ENCODE assay signal across 12 mouse cellular contexts in genomic region chr2:32627266-32628043, GRCm38 (mm10). TPM values are rescaled to one million over a fixed set of nuclear protein-coding genes. Genes with fewer than 3 reads are reported as not detected.
A peak's percentile ranks its signal among the peaks of the same experiment; 100 is the strongest.
DNase-seq lines count a peak whose midpoint lies in the region; ATAC-seq and TF ChIP-seq lines count a peak whose summit lies in the region.
"Had no signal": no experiment of that assay in that cellular context is flagged by ENCODE, and none has a peak within 500 bp of the region (broad histone marks: within the 10 kb centered on the region; RNA-seq: fewer than 3 reads in every experiment).

No protein-coding gene starts in this region.

- no peaks in the 10 kb centered on the region for H3K27me3 ChIP-seq in forebrain, postnatal 0 days (ENCODE audit: insufficient read depth, low read length)
- H3K27me3 ChIP-seq in forebrain, embryonic 10.5 days (ENCODE audit: poor library complexity, severe bottlenecking): no peaks in the 10 kb centered on the region
- H3K27me3 ChIP-seq in limb, embryonic 12.5 days: no peaks in the 10 kb centered on the region

- H3K4me3 ChIP-seq in forebrain, postnatal 0 days (ENCODE audit: low read depth, low read length): no peak overlapping the region
- H3K4me3 ChIP-seq in forebrain, embryonic 10.5 days: no peak overlapping the region
- H3K4me3 ChIP-seq in layer of hippocampus, adult 2 months: peak overlapping the region; percentile 46
- no peak overlapping the region for H3K4me3 ChIP-seq in limb, embryonic 12.5 days (replicated peaks)

- no peak for DNase-seq in forebrain, postnatal 0 days
- no peak for DNase-seq in forebrain, embryonic 10.5 days (ENCODE audit: extremely low spot score, low spot score)
- no peak for DNase-seq in layer of hippocampus, adult 2 months (ENCODE audit: low spot score in 2 of 2)
- DNase-seq in layer of hippocampus, adult 8-10 months (ENCODE audit: low spot score in 2 of 2): no peak
- DNase-seq in brain, adult 2 months (ENCODE audit: low read depth, low spot score): peak; percentile 39
- no peak for DNase-seq in Muller cell, postnatal 12 days (ENCODE audit: inconsistent ontology term)
- DNase-seq in gastrocnemius, postnatal 10 days: no peak

- TF ChIP-seq CTCF in forebrain, postnatal 0 days (IDR thresholded peaks at IDR 0.05; ENCODE audit: low read depth): 0 out of 2 replicates have a peak, but pooled peaks have one; percentile 7
- TF ChIP-seq CTCF in layer of hippocampus, adult 2 months (conservative IDR thresholded peaks at IDR 0.05): no peak

- peaks cover 27% of the 10 kb centered on the region for H3K4me1 ChIP-seq in forebrain, postnatal 0 days (ENCODE audit: insufficient read depth)
- peaks cover 81% of the 10 kb centered on the region for H3K4me1 ChIP-seq in forebrain, embryonic 10.5 days
- peaks cover 58% of the 10 kb centered on the region for H3K4me1 ChIP-seq in limb, embryonic 12.5 days (replicated peaks)

- ATAC-seq in forebrain, postnatal 0 days: no peak
- ATAC-seq in limb, embryonic 12.5 days (ENCODE audit: insufficient number of reproducible peaks, insufficient read depth, low FRiP score, low TSS enrichment, low read depth): no peak
- ATAC-seq: CD4-positive, CD25-positive, alpha-beta regulatory T cell, adult 4 months; forebrain, embryonic 14.5 days had no signal

- no peak overlapping the region for H3K9ac ChIP-seq in forebrain, postnatal 0 days
- peak overlapping the region; percentile 18; the same call in 1 of the 2 replicates for H3K9ac ChIP-seq in limb, embryonic 12.5 days (replicated peaks)

- H3K36me3 ChIP-seq in forebrain, postnatal 0 days (ENCODE audit: insufficient read depth): no peaks in the 10 kb centered on the region
- no peaks in the 10 kb centered on the region for H3K36me3 ChIP-seq in forebrain, embryonic 10.5 days (replicated peaks)
- no peaks in the 10 kb centered on the region for H3K36me3 ChIP-seq in limb, embryonic 12.5 days

- no peak overlapping the region for H3K4me2 ChIP-seq in forebrain, postnatal 0 days (ENCODE audit: low read depth)
- H3K4me2 ChIP-seq in limb, embryonic 12.5 days: peak overlapping the region; percentile 56; the same call in 1 of the 2 replicates

- 72% methylated on average over 20 of the region's 20 CpGs for WGBS in forebrain, postnatal 0 days
- 65% methylated on average over 20 of the region's 20 CpGs for WGBS in forebrain, embryonic 10.5 days
- WGBS in limb, embryonic 12.5 days: 58% methylated on average over 20 of the region's 20 CpGs

- no peaks in the 10 kb centered on the region for H3K9me3 ChIP-seq in forebrain, postnatal 0 days (ENCODE audit: low read length)
- H3K9me3 ChIP-seq in forebrain, embryonic 10.5 days: no peaks in the 10 kb centered on the region
- no peaks in the 10 kb centered on the region for H3K9me3 ChIP-seq in limb, embryonic 12.5 days

- no peak overlapping the region for H3K27ac ChIP-seq in forebrain, postnatal 0 days (ENCODE audit: low read depth, low read length)
- H3K27ac ChIP-seq in forebrain, embryonic 10.5 days: no peak overlapping the region; the same call in 1 of the 2 replicates
- H3K27ac ChIP-seq in layer of hippocampus, adult 2 months: peak overlapping the region; percentile 88
- 0 out of 2 replicates have a peak overlapping the region, but pooled peaks have one; percentile 7 for H3K27ac ChIP-seq in limb, embryonic 12.5 days

RNA-seq across cellular contexts. Expression of gene Ak1, which starts 5.9 kb away (rescaled TPM):
- total RNA-seq in forebrain, postnatal 0 days (2014; rRNA removed): 114 and 123 TPM in 2 replicates
- 119 and 123 TPM in 2 replicates for polyA plus RNA-seq in forebrain, postnatal 0 days (2015; fragmentation: Nextera tagmentation; extraction: Ambion mirVana)
- polyA plus RNA-seq in forebrain, embryonic 10.5 days (2016; fragmentation: Nextera tagmentation; extraction: Ambion mirVana): 17.8 and 20.2 TPM in 2 replicates
- 100 to 1,000 TPM; 120 to 123 TPM for total RNA-seq in layer of hippocampus, adult 2 months (2021)
- 100 to 1,000 TPM; 116 to 131 (median 119) TPM for total RNA-seq in layer of hippocampus, adult 8-10 months (2022)
- polyA plus RNA-seq in limb, embryonic 12.5 days (2016; fragmentation: Nextera tagmentation; extraction: Ambion mirVana): 34.3 and 34.4 TPM in 2 replicates
- 1,000 to 10,000 TPM; 1,275 to 1,593 TPM for total RNA-seq in gastrocnemius, postnatal 10 days (2021)
- polyA plus RNA-seq: CD4-positive, CD25-positive, alpha-beta regulatory T cell, adult 4 months had no signal

RNA-seq across cellular contexts. Expression of gene Eng, which starts 18.9 kb away (rescaled TPM):
- 8.2 and 14.7 TPM in 2 replicates for total RNA-seq in forebrain, postnatal 0 days (2014; rRNA removed)
- 19.3 and 22.1 TPM in 2 replicates for polyA plus RNA-seq in forebrain, postnatal 0 days (2015; fragmentation: Nextera tagmentation; extraction: Ambion mirVana)
- polyA plus RNA-seq in forebrain, embryonic 10.5 days (2016; fragmentation: Nextera tagmentation; extraction: Ambion mirVana): 24.5 and 24.7 TPM in 2 replicates
- 10 to 100 TPM; 16.4 to 19.7 TPM for total RNA-seq in layer of hippocampus, adult 2 months (2021)
- 10 to 100 TPM; 18.2 to 24.8 (median 18.7) TPM for total RNA-seq in layer of hippocampus, adult 8-10 months (2022)
- polyA plus RNA-seq in limb, embryonic 12.5 days (2016; fragmentation: Nextera tagmentation; extraction: Ambion mirVana): 24.7 and 25.7 TPM in 2 replicates
- 10 to 100 TPM; 49.5 to 54.7 TPM for total RNA-seq in gastrocnemius, postnatal 10 days (2021)
- polyA plus RNA-seq: CD4-positive, CD25-positive, alpha-beta regulatory T cell, adult 4 months had no signal

RNA-seq across cellular contexts. Expression of gene St6galnac6, which starts 27.9 kb away (rescaled TPM):
- 65.3 and 72.9 TPM in 2 replicates for total RNA-seq in forebrain, postnatal 0 days (2014; rRNA removed)
- 34.8 and 42.3 TPM in 2 replicates for polyA plus RNA-seq in forebrain, postnatal 0 days (2015; fragmentation: Nextera tagmentation; extraction: Ambion mirVana)
- 13.3 and 13.8 TPM in 2 replicates for polyA plus RNA-seq in forebrain, embryonic 10.5 days (2016; fragmentation: Nextera tagmentation; extraction: Ambion mirVana)
- total RNA-seq in layer of hippocampus, adult 2 months (2021): 100 to 1,000 TPM; 117 to 124 TPM
- 100 to 1,000 TPM; 110 to 144 (median 116) TPM for total RNA-seq in layer of hippocampus, adult 8-10 months (2022)
- polyA plus RNA-seq in limb, embryonic 12.5 days (2016; fragmentation: Nextera tagmentation; extraction: Ambion mirVana): 23.4 and 23.7 TPM in 2 replicates
- total RNA-seq in gastrocnemius, postnatal 10 days (2021): 10 to 100 TPM; 59.7 to 66.0 TPM

RNA-seq across cellular contexts. Expression of gene St6galnac4, which starts 40.6 kb away (rescaled TPM):
- 32.4 and 35.5 TPM in 2 replicates for total RNA-seq in forebrain, postnatal 0 days (2014; rRNA removed)
- polyA plus RNA-seq in forebrain, postnatal 0 days (2015; fragmentation: Nextera tagmentation; extraction: Ambion mirVana): 31.3 and 33.2 TPM in 2 replicates
- polyA plus RNA-seq in forebrain, embryonic 10.5 days (2016; fragmentation: Nextera tagmentation; extraction: Ambion mirVana): 15.7 and 17.6 TPM in 2 replicates
- total RNA-seq in layer of hippocampus, adult 2 months (2021): 10 to 100 TPM; 36.4 to 40.0 TPM
- total RNA-seq in layer of hippocampus, adult 8-10 months (2022): 10 to 100 TPM; 36.1 to 48.6 (median 40.3) TPM
- polyA plus RNA-seq in limb, embryonic 12.5 days (2016; fragmentation: Nextera tagmentation; extraction: Ambion mirVana): 29.8 and 29.9 TPM in 2 replicates
- total RNA-seq in gastrocnemius, postnatal 10 days (2021): 10 to 100 TPM; 31.7 to 42.6 TPM

RNA-seq across cellular contexts. Expression of gene 9430097D07Rik, which starts 52.0 kb away (rescaled TPM):
- total RNA-seq in forebrain, postnatal 0 days (2014; rRNA removed): 0.38 and 1.0 TPM in 2 replicates
- 0.26 and 0.45 TPM in 2 replicates for polyA plus RNA-seq in forebrain, postnatal 0 days (2015; fragmentation: Nextera tagmentation; extraction: Ambion mirVana)
- polyA plus RNA-seq in forebrain, embryonic 10.5 days (2016; fragmentation: Nextera tagmentation; extraction: Ambion mirVana): 0.19 and 0.30 TPM in 2 replicates
- under 1 TPM in 1 of 2 experiments, not detected in 1; 0.71 TPM for total RNA-seq in layer of hippocampus, adult 2 months (2021)
- total RNA-seq in layer of hippocampus, adult 8-10 months (2022): under 1 TPM; 0.23 to 0.74 (median 0.40) TPM
- polyA plus RNA-seq in limb, embryonic 12.5 days (2016; fragmentation: Nextera tagmentation; extraction: Ambion mirVana): 0.55 TPM in 1 of 2 replicates, not detected in the other
- not detected for total RNA-seq in gastrocnemius, postnatal 10 days (2021)
- total RNA-seq: adrenal gland, adult 18-20 months; common myeloid progenitor, adult 5-6 weeks had no signal
- polyA plus RNA-seq: CD4-positive, CD25-positive, alpha-beta regulatory T cell, adult 4 months had no signal

Comparison
In these comparisons a context has a peak if more than half of its experiments do, and no peak if none do; other contexts are left out.
1. H3K27ac ChIP-seq: peak in layer of hippocampus, adult 2 months (single experiment) and limb, embryonic 12.5 days (single experiment); none in forebrain, postnatal 0 days (single experiment) and forebrain, embryonic 10.5 days (single experiment).
2. RNA of gene Ak1, which starts 5.9 kb away (total RNA-seq): 1,275 to 1,593 TPM in gastrocnemius, postnatal 10 days; 120 to 123 TPM in layer of hippocampus, adult 2 months, 116 to 131 TPM in layer of hippocampus, adult 8-10 months and 114 to 123 TPM in forebrain, postnatal 0 days; every median in the first group is over 4 times any median in the second.